Mouse (Mus musculus) hematopoietic stem cell, adult 5-6 weeks (primary cell): ENCODE results near the gene Gm17455. TPM values are rescaled to one million over a fixed set of nuclear protein-coding genes. Genes with fewer than 3 reads are reported as not detected.
A peak's percentile ranks its signal among the peaks of the same experiment; 100 is the strongest.

Experiments
- ATAC-seq, 2 experiments: fragments of 125-278 bp in 1 of 2; replicated peaks in 1 of 2; 2 replicates each; pipeline ENCODE4 v1.8.0; 2016 to 2017; ENCODE audit warnings: inconsistent platforms in 2 of 2, mild to moderate bottlenecking in 2 of 2, moderate number of reproducible peaks in 2 of 2, low read depth in 1 of 2, moderate TSS enrichment in 1 of 2; ENCODE audit not compliant: low FRiP score in 2 of 2, poor library complexity in 2 of 2, severe bottlenecking in 2 of 2, insufficient read depth in 1 of 2, low TSS enrichment in 1 of 2
- total RNA-seq: library from RNA; stranded (forward); fragments of 172-1452, 232-1000 nt; gene quantifications from 2 replicates; pipeline ENCODE4 v1.2.3, GENCODE M21; 2017

Gene Gm17455
- total RNA-seq = not detected in 2 replicates

DNA sequence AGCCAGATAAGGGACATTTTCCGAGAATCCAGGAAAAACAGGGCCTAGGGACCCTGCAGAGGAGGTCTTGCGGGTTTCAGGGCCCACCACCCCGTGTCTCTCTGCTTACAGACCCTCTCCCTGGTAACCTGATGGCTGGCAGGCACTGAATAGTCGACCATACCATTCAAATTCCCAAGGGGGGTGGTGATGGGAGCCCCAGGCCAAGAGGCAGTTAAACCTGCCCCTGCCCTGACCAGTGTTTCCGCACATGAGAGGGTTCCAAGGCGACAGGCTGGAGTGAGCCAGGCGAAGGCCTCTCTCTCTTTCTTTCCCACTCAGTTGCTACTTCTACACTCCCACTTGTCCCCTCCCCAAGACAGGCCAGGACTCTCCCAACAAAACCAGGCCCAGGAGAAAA is at the start of gene Gm17455:
Gene Gm17455 (plus strand): TSS at position 278 of the 400 bp plus-strand sequence.
- no peak for ATAC-seq

DNA sequence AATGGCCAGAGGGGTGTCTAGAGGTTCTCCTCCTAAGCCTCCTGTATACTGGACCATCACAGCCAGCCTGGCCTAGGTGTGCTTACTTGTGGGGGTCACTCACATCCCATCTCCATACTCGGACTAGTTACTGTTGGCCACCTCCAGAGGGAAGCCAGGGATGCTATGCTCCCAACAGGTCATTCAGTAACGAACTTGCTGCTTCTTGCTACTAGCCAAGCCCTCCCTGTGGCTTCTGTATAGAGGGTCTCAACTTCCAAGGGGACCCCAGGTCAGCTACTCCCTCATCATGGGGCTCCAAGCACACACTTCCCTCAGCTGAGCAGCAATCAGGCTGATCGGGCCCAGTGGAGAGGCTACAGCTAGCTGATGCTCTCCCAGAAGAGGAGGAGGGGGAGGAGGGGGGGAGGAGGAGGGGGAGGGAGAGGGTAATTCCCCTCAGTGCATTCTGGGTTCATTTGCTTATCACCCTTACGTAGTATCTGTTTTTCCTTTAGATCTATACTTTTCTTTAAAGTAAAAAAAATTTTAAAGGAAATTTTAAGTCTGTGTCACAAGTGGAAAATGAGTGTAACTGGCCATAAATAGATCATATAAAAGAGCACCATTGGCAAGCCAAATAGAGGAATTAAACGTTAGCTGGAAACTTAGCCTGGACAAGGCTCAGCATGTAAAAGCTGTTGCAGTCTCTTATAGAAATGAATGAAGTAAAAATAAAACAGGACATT is 49.3 kb upstream of the Gm17455 start:
- no peak for ATAC-seq

DNA sequence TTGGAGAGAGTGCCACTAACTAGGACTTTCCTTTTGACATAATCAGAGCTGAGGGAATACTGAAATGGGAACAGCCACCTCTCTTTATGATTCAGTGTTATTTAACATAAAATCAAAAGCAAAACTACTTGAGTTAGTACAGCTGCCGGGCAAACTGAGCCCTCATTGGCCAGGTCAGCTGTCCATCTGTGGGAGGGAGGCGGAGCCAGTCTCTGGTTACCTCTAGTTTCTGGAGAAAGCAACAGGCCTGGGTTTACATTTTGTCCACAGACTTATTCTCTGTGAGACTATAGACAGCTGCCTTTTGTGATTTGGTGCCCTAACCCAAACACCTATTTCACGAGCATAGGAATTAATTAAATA is 48.7 kb upstream of the Gm17455 start:
- ATAC-seq = peak; percentile 63 to 67; a peak in 3 of 4 replicates

DNA sequence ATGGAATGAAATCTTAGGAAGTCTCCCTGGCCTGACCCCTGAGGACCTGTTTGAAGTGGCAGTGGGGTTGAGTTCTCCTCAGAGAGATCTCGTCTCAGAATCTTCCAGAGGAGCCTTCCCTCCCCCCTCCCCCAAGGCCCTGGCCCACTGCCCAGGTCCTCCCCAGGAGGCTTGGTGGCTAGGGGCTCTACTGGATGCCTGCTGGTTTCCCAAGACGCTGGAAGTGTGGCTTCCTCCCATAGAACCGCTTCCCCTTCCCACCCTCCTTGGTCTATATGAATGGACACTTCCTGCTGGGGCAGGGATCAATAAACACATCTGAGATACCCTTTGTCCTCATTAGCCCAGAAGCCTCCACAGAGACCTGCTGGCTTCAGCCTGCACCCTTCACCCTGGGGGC is 48.3 kb upstream of the Gm17455 start:
- ATAC-seq = no peak

DNA sequence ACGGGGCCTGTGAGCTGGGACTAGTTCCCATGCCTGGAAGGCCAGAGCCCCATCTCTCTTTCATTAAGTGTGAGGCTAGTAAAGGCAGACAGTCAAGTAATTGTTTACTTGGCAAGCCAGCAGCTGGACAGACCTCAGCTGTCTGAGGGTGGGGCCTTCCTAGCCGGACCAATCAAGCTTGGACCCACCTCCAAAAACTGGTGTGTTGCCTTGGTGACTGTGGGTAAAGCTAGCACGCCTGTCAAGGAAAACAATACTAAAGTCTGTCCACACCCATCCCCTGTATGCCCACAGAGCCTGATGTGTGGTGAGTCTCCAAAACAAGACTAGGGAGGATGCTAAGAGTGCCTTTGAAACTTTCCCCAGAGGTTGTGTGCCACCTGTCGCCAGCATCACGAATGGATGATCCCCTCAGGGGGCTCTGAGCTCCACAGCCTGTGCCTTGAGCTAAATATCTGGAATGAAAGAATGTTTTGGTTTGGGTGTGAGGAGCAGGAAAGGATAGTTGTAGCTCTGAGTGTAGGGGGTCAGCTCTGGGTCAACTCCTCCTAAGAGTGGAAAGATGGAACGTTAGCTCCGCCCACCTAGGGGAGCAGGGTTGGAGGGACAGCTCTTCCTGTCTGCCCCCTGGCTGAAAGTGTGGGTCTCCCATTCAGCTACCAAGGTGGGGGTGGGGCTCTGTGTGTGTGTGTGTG is 47.6 kb upstream of the Gm17455 start:
- peak; percentile 17 to 30; a peak in 2 of 4 replicates for ATAC-seq

DNA sequence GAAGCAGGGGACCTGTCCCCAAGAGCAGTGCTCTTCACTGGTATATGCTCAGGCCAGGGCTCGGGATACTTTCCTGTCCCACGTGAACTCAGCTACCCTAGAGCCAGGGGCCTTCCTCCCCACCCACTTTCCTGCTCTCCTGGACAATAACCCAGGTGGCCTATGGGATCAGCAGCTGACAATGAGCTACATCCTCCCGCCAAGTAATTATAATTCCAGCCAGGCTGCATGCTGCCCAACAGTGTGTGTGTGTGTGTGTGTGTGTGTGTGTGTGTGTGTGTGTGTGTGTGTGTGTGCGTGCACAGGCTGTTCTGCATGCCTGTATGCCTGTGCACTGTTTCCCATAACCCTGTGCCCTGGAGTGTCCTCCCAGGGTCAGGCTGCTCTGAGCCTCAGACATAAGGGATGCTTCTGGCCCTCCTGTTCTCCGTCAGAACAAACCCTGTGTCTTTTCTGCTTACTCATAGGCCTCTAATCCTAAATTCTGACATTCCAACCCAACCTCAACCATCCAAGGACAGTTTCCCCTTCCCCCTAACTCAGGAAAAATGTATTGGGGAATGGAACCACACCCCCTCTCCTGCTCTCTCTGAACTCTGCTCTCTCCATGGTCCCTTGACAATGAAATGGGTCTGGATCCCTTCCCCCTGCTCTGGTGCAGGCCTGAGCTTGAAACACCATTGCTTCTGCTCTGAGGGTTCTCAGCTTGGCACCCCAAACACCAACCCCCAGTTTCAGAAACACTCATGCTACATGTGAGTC is 46.1 kb upstream of the Gm17455 start:
- no peak for ATAC-seq

DNA sequence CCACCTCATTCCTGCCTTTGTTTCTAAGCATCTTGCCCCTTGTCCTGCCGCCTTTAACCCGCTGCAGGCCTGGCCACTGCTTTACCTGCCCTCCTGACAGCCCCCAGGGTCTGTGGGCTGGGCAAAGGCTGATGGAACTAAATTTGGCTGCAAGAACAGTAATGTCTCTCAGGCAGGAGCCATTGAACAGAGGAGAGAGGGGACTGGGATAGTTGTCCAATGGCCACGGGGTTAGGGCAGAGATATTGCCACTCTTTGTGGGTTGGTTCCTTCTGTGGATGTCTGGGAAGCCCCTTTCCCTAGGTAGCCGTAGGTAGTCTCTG is 45.6 kb upstream of the Gm17455 start:
- no peak for ATAC-seq

DNA sequence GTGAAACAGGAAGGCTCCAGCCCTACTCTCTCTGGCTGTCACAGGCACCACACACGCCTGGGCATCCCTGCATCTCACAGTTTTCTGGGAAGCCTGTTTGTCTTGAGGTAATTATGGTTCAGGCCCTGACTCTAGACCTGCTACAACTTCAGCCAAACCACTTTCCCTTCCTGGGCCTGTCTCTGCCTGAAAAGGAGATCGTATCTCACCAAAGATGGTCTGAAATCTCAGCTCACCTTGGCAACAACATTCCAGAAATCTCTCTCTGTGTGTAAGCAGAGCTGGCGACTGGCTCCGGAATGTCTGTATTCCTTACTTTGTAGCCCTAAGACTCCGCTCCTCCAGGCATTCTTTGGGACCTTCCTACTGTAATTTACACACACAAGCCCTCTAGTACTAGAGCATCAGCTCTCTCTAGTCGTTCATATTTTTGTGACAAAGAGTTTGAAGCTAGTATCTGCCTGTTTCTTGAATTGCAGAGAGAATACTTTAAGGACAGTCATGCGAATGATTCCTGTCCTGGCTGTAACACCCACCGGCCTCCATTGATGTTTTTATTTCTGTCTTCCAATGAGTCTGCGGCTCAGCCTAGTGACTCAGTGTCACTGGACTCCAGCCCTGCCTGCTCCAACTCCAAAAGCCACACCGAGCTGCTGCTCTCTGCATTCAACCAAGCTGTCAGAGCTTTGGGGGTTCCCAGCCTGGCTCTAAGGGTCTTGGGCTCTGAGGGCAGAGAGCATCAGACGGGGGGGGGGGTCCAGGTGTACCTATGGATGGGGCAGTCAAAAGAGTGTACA is 44.4 kb upstream of the Gm17455 start:
- no peak for ATAC-seq

DNA sequence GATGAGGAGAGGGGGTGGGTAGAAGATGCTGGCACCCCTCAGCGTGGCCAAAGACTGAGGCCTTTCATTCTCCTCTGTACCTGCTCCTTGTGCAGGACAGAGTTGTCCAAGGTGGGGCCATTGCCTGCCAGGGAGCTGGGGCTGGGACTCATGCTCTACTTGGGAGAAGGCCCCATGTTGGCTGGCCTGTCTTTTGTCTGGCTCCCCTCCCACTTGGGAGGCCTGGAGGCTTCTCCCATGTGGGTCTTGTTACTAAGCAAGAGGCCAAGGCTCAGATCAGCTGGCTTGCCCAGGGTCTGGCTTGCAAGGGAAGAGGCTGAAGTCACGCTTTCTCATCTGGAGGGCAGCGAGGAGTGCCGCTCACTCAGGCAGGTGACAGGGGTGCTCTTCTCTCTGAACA is 42.1 kb upstream of the Gm17455 start:
- ATAC-seq = no peak

DNA sequence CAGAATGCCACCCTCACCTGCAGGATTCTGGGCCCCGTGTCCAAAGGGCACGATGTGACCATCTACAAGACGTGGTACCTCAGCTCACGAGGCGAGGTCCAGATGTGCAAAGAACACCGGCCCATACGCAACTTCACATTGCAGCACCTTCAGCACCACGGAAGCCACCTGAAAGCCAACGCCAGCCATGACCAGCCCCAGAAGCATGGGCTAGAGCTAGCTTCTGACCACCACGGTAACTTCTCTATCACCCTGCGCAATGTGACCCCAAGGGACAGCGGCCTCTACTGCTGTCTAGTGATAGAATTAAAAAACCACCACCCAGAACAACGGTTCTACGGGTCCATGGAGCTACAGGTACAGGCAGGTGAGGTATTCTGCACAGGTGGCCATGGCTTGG is 41.6 kb upstream of the Gm17455 start:
- no peak for ATAC-seq

DNA sequence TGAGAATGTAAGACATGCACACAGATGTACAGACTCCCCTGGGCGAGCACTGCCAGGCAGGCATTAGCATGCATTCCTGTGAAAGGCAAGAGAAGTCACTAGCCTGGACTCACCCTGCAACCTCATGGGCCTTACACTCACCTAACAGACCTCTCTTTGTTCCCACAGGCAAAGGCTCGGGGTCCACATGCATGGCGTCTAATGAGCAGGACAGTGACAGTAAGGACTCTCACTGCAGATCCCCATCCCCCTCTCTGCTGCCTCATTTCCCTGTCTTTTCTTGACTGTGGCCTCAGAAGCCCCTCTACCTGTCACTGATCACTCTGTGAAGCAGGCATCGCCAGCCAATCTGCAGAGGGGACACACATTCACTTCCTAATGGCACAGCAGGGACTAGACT is 40.8 kb upstream of the Gm17455 start:
- no peak for ATAC-seq

DNA sequence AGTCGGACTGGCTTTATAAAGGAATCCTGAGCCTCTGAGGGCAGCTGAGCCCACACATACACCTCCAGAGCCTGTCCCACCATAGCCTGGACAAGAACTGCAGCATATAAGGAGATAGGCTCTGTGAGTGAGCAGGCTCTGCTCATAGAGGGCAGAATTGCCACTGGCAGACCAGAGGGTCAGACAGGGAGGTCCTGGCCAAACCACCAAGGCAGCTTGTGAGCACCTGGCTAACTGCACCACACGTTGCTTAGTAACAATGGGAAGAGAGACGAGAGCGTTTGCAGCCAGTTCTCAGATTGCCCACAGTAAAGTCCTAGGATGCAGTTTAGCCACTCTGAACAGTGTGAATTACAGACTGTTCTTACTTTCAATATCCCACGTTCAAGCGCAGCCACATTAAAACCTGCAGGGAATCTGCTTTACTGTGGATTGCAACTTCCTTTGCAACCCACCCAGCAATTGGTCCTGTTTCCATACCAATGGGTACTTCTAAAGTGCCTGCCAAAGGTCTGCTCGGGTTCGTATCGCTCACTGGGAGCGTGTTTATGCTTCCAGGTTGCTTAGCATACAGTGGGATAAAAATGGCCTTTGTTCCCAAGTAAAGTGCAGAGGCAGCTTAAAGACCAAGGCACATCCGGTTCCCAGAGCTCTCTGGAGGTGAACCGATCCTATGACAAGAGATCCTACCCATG is 37.8 kb upstream of the Gm17455 start:
- ATAC-seq = no peak

DNA sequence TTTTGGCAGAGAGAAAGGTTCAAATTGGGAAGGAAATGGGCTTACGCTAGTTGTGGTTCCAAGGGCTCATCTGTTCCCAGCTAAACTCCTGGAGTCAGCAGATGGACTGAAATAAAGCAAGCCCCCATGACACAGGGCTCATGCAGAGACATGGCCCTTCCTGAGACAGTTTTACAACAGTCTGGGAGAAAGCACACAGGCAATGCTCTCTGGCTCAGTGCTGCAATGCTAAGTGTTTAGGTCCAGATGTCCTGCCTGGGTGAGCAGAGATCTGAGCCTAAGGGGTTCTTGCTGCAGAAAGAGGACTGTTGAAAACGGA is 37.3 kb upstream of the Gm17455 start:
- ATAC-seq = no peak

DNA sequence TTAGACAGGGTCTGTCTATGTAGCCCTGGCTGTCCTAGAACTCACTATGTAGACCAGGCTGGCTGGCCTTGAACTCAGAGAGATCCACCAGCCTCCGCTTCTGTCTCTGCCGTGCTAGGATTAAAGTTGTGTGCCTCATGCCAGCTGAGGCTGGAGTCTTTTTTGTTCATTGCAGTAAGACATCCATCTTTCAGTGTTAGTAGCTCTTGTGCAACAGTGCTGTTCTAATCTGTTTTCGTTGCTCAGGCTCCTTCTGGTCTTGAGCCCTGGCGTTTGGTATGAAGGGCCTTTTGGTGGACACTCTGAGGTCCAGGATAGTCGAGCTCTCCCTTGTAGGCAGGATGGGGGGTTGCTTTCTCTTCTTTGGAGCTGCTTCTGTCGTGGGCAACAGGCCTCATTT is 36.1 kb upstream of the Gm17455 start:
- no peak for ATAC-seq

DNA sequence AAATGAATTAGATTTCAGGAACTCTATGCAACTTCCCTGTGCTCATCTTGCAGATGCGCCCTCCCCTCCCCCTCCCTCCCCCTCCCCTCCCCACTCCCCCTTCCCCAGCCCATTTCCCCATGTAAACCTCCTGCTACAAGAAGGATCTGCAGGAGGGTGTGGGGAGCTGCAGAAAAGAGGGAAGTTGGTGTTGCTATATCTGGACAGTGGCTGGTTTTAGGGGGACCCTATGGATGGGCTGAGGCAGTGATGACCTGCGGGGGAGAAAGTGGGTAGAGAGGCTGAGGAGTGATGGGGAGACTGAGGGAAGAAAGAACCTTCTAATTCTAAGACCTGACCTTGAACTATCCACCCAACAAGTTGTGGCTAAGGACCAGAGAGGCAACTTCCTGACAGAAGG is 32.4 kb upstream of the Gm17455 start:
- peak in 1 of 2 experiments; percentile 13; a peak in 1 of 4 replicates for ATAC-seq

DNA sequence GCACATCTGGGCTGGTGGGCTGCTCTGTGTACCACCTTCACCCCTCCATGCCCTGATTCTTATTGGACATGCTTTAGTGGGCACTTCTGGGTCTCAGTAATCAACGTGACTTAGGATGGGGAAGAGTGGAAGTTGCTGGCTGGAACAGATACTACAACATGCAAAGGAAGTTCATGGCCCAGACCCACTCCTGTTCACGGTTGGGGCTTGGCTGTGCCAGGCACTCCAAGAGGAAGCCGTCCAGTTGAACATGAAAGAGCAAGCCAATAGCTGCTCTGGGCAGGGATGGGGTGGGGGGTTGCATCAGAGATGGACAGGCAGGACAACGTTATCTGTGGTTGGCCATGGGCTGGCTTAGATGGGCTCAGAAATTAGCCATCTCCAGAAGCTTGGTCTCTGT is 31.6 kb upstream of the Gm17455 start:
- ATAC-seq = no peak

DNA sequence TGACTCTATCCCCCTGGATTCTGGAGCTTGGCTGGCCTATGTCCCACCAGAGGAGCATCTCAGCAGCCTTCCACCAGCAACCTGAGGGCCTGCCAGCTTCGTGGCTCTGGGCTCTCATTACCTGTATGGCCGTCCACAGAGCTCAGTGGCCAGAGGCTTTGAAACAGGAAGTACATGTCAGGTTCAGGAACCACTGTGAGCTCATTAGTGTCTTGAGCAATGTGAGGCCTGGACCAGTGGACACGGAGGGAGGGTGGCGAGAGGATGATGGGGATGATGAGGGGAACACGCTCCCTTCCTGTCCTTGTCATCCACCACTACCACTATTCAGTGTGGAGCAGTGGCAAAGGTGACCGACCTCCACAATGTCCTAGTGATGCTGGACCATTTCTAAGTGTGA is 30.1 kb upstream of the Gm17455 start:
- peak in 1 of 2 experiments; percentile 25; a peak in 1 of 4 replicates for ATAC-seq
